ENCODE assay signal across 21 mouse cellular contexts in the genomic region with DNA sequence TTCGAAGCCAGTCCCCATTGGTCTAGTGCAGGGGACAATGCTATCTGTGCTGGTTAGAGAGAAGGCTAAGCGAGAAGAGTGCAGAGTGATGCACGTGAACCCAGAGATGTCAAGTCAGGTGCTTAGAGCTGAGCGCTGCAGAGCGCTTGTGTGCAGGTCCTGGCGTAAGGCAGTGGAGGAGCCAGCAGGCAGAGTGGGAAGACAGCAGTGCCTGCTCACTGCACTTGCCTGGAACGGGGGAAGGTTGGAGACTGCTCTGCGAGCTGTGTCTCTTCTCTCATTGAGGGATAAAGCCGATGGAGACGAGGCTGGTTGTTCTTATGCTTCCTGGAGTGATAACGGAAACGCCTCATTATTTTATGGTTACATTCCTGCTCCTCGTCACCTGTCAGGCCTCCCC. TPM values are rescaled to one million over a fixed set of nuclear protein-coding genes. Genes with fewer than 3 reads are reported as not detected.
"Had no signal": no experiment of that assay in that cellular context is flagged by ENCODE, and none has a peak within 500 bp of the region (broad histone marks: within the 10 kb centered on the region; RNA-seq: fewer than 3 reads in every experiment).

No protein-coding gene starts in this region.

- H3K4me1 ChIP-seq: kidney, embryonic 15.5 days; limb, embryonic 15.5 days; liver, embryonic 12.5 days; midbrain, embryonic 12.5 days; neural tube, embryonic 13.5 days had no signal

- H3K4me3 ChIP-seq: kidney, embryonic 15.5 days; limb, embryonic 15.5 days; liver, embryonic 12.5 days; midbrain, embryonic 12.5 days; neural tube, embryonic 13.5 days had no signal

- H3K9ac ChIP-seq: kidney, embryonic 15.5 days; limb, embryonic 15.5 days; liver, embryonic 12.5 days; lung, embryonic 14.5 days; midbrain, embryonic 12.5 days; neural tube, embryonic 13.5 days had no signal

- ATAC-seq: intestine, embryonic 16.5 days; liver, embryonic 12.5 days; midbrain, embryonic 16.5 days had no signal

- H3K27me3 ChIP-seq: kidney, embryonic 15.5 days; limb, embryonic 15.5 days; liver, embryonic 12.5 days; midbrain, embryonic 12.5 days; neural tube, embryonic 13.5 days had no signal

- H3K27ac ChIP-seq: kidney, embryonic 15.5 days; limb, embryonic 15.5 days; liver, embryonic 12.5 days; midbrain, embryonic 12.5 days; neural tube, embryonic 13.5 days had no signal

- DNase-seq: kidney, adult 2 months; kidney, postnatal 14 days; lung, embryonic 14.5 days; lung, postnatal 10 days; lung, postnatal 4 days; retina, postnatal 1 day; right cerebral cortex, postnatal 25 days; thymus, adult 2 months; thymus, postnatal 25 days had no signal

- H3K9me3 ChIP-seq: kidney, embryonic 15.5 days; limb, embryonic 15.5 days; liver, embryonic 12.5 days; midbrain, embryonic 12.5 days; neural tube, embryonic 13.5 days had no signal

- H3K4me2 ChIP-seq: kidney, embryonic 15.5 days; limb, embryonic 15.5 days; liver, embryonic 12.5 days; lung, embryonic 14.5 days; midbrain, embryonic 12.5 days; neural tube, embryonic 13.5 days had no signal

RNA-seq across cellular contexts. Expression of gene Gm44503, which starts 56.1 kb away (rescaled TPM):
- polyA plus RNA-seq: intestine, embryonic 16.5 days; kidney, adult 2 months; kidney, embryonic 15.5 days; large intestine, adult 2 months; limb, embryonic 11.5 days; limb, embryonic 15.5 days; liver, embryonic 16.5 days; lung, embryonic 14.5 days; midbrain, embryonic 12.5 days; midbrain, embryonic 16.5 days; neural tube, embryonic 13.5 days; small intestine, adult 2 months; stomach, embryonic 16.5 days; thymus, adult 2 months had no signal
